Mouse (Mus musculus): ENCODE data around the gene Brd4.

Brd4 gene

DNA sequence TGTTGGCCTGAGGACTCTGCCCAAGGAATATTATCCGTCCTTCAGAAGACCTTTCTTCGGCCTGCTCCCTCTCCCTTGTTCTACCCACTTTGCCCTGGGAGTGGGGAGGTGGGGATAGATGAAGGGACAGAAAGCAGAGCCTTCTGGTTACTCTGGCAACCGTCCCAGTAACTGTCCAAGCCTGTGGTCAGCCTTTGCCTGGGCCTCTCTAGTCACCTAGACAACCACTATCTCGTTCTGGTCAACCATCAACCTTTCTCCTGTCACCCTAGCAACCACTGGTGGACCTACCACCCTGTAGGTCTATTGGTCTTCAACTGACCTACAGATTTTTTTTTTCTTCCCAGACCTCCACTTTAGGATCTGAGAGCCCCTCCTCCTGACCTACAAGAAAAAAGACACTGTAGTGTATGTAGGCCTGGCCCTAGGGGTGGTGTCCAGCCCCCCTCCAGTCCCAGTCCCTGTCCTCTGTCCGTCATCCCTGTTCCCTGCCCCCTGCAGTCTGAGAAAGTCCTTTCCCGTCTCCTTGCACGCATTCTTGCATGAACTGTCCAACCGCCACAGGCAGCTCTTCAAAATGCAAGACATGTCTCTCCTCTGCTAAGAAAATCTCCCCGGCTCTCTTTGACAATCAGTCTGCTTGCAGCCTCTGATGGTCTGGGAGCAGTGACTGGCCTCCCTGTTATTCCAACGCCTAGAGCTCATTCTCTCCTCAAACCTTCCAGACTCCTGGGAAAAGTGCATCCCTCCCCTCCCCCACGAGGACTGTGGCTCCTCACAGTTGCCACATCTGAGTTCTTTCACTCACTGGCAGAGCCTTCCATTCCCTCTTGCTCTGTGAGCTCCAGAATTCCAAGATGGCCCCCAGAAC is 104.7 kb downstream of the Brd4 start:
- DNase-seq (ENCODE audit: inconsistent age in 2 of 2, low spot score in 1 of 2): peak in 1 of 2 experiments; percentile 45

DNA sequence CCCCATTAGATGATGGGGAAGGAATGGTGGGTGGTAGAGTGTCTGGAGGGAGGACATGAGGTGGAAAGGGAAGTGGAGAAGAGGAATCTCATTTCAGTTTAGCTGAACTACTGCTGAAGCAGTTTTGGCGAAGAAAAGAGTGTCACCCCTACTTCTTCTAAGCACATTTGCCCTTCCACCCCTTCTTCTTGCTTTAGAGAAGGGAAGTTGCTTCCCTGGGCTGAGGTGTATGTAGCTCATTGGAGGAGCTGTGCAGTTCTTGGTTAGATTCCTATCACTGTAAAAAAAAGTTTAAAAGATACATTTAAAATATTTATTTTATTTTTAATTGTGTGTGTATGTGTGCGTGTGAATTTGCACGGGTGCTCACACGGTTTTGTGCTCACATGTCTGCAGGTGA is 107.6 kb downstream of the Brd4 start:
- DNase-seq (ENCODE audit: inconsistent age in 2 of 2, low spot score in 1 of 2): no peak

DNA sequence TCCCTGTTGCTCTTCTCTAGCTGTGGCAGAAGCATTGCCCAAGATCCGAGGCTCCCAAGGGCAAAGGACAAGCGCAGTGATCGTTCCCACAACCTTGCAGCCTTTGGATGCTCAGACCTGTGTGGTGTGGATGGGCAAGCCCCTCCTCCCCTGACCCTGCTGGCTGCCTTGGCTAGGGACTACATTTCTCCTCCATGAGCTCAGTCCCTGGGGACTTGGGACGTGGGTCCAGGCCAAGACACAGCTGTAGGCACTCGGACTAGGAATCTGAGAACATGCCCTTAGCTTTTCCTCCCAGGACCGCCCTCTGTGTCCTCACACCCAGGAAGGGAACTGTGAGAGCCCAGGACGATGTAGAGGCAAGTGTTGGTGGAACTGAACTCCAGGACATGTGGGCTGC is 111.4 kb downstream of the Brd4 start:
- DNase-seq (ENCODE audit: inconsistent age in 2 of 2, low spot score in 1 of 2): peak; percentile 29 to 49

DNA sequence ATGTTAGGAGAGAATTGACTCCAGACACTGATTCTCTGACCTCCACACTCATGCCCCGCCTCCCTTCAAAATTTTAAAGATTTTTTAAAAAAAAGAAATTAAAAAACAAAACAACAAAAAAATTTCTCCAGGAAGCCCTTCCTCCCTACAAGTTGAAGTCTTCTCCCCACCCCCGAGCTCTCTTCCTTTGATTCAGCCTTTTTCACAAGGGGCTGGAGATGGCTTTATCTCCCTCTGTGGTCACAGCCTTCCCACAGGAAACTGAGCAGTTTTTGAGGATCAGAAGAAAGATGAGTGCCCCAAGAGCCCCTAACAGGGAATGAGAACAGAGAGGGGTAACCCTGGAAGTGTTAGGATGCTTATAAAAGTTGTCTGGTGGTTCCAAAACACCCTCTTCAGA is 112.0 kb downstream of the Brd4 start:
- no peak for DNase-seq (ENCODE audit: inconsistent age in 2 of 2, low spot score in 1 of 2)

DNA sequence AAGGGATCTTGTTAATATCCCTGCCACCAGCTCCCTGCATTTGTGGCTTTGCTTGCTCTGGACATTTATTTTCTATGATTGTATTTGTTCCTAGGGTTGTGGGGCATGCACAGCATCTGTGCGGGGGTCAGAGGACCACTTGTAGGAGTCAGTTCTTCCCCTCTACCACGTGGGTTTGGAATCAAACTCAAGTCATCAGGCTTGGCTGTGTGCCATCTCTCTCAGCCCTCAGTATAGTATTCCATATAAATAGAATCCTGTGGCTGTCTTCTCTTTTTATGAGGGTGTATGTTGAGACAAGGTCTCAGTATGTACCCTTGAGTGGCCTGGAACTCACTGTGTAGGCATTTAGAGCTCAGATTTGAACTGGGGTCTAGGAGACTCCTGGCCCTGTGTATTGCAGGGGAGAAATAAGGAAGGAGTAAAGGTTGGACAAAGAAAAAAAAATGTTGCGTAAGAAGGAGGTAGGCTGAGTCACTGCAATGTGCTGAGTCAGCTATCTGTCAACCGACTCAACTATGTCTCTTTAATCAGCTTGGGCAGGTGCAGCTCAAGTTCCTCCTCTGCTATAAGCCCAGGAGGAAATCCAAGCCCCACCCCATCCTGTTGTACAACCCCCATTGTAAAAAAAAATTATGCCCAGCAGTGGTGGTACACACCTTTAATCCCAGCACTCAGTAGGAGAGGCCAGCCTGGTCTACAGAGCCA is 114.8 kb downstream of the Brd4 start:
- DNase-seq (ENCODE audit: inconsistent age in 2 of 2, low spot score in 1 of 2): no peak

DNA sequence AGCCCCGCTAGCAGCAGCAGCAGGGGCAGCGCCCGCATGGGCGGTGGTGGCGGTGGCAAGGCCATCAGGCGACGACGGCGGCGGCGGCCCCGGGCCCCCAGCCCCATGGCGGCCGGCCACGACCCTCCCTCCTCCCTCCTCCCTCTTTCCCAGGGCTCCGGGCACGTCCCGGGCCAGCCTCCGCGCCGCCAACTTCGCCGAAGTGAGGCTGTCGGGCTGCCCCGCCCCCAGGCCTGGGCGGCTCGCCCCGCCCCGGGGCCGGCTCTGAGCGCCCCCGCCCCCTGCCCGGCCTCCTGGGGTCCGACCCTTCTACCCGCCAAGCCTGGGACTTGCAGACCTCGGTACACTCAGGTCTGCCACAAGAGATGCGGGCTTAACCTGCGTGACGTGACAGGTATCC is 117.8 kb downstream of the Brd4 start, which contains the start of gene Notch3:
Gene Notch3 (minus strand): TSS at position 166 of the 400 bp plus-strand sequence.
- peak; percentile 43 to 65 for DNase-seq (ENCODE audit: inconsistent age in 2 of 2, low spot score in 1 of 2)

DNA sequence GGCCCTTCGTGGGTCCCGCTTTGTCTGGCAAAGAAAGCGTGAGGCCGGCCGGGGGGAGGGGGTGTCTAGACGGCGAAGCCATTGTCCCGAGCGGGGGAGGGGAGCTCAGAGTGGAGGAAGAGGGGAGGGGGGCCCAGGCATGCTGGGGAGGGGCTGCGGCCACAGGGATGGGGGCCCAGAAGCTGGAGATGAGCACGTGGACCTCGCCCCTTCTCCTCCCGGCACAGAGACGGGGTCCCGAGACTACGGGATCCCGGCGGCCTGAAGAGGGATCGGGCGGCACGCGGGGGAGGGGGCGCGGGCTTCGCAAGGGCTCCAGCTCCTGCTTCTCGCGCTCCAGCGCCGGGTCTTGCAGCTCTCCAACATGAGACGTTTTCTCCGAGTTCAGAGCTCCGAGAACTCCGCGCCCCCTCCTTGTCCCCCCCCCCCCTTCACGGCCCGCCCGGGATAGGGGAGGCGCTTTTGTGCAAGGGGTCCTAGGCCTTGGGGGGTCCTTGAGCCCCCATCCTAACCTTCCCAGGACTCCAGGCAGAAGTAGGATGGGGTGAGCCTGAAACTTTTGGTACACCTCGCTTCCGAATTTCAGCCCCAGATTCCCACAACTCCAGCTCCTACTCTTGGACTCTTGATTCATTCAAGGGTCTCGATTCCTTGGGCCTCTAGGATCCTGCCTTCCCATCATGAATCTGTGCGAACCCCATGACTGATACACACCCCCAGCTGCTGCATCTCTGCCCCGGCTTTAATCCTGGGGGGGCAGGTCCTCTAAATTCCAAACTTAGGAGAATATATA is 118.5 kb downstream of the Brd4 start:
- peak in 1 of 2 experiments; percentile 50 for DNase-seq (ENCODE audit: inconsistent age in 2 of 2, low spot score in 1 of 2)

DNA sequence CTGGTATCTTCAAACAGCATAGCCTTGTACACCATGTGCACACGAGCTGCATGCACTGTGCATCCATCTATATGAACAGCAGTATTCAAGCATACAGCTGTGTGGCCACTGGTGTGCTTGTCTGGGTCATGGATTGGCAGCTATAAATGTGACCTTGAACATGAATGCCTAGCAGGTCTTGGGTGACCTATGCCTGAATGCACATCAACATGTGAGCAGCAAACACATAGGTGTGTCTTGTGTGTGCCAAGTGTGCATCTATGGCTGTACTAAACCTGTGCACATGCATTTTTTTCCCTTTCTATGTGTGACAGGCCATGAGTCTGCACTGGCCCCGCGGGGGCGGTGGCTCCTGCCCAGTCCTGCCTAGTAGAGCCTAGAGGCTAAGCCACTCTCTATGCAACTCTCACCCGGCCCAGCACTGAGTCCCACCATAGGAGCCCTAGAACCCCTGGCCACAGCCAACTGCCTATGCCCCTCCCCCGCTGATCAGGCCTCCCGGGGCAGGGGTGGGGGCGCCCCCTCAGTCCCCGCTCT is 119.2 kb downstream of the Brd4 start:
- DNase-seq (ENCODE audit: inconsistent age in 2 of 2, low spot score in 1 of 2): no peak

DNA sequence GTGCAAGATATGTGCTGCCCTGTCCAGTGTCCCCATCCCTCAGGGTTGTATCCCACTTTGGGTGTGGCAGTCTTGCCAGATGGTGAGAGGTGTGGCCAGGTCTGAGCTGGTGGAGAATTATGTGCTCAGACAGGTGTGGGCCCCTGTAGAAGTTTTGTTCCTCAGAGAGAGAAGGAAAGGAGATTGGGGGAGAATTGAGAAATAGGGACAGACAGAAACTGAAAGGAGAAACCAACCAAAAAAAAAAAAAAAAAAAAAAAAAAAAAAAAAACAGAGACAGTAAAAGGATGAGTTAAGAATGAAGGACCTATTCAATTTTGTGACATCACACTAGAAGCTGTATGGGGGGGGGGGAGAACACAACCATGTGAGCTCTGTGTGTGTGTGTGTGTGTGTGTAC is 119.7 kb downstream of the Brd4 start:
- DNase-seq (ENCODE audit: inconsistent age in 2 of 2, low spot score in 1 of 2): no peak

DNA sequence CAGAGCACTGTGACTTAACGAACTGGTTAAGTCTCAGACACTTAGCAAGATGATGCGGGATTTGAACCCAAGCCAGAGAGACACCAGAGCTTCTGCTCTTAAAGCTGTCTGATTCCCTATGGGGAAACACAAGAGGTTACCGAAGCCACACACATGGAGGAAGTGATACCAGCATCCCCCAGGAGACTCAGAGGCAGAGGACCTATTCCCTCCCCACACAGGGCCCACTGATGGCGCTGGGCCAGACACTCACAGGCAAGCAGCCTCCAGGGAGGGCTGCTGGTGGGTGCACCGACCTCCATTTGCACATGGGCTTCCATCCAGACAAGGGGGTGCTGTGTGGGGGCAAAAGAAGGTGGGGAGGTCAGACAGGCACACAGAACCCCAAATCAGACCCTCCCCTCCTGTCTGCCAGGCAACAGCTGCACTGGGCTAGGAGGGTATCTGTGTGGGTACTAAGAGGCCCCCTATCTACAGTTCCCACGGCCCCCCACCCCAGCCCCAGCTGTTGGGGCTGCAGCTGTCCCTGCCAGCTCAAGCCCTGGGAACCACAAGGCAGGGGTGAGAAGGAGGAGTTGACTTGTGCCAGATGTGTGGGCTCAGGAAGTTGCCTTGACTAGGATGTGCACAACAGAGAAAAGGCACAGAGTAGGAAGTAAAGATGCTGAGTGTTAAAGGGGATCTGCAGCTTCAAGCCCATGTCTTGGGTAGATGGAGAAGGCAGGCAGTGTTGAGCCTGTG is 120.4 kb downstream of the Brd4 start:
- peak in 1 of 2 experiments; percentile 25 for DNase-seq (ENCODE audit: inconsistent age in 2 of 2, low spot score in 1 of 2)

DNA sequence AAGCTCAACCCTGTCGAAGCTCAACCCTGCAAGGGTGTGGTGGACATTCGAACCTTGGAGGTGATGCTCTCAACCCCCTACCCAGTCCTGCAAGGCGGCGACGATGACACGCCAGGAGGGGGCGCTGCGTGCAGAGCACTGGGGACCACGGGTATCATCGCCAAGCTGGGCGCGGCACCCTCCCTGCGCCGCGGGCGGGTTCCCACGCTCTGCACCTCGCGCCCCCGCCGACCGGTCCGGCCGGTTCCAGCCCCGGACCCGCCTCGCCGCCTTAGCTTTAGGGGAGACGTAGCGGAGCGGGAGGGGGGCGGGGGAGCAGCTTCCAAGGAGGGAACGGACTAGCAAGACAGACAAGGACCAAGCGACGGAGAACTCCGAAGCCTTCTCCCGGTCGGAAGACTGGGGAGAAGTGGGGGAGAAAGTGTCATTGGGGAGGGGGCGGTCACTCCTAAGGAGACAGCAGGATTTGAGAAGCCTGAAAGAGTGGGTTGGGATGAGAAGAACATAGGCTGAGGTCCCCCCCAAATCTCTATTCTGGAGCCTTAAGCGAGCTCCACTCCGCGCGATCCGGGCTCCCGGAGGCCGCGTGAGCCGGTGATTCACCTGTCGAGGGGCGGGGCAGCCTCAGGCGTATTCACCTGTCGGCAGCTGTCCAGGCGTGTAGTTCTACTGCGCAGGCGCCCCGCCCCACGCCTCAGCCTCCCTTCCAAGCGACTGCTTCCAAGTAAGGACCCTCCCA is 122.2 kb downstream of the Brd4 start:
- DNase-seq (ENCODE audit: inconsistent age in 2 of 2, low spot score in 1 of 2): peak; percentile 61 to 81

DNA sequence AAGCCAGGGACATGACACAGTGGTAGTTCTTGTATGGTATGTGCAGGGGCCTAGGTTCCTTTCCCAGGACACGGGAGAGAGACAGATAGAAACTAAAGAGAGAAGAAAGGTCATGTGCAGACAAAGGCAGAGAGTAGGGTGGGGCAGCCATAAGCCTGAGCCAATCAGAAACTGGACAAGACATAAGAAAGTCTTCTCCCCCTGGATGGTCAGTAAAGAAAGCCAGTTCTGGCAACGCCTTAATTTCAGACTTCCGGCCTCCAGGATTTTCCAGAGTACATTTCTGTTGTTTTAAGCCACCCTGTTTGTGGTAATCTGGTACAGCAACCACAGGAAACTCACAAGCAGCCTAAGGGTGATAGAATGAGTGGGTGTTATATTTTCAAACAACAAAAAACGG is 123.6 kb downstream of the Brd4 start:
- no peak for DNase-seq (ENCODE audit: inconsistent age in 2 of 2, low spot score in 1 of 2)

DNA sequence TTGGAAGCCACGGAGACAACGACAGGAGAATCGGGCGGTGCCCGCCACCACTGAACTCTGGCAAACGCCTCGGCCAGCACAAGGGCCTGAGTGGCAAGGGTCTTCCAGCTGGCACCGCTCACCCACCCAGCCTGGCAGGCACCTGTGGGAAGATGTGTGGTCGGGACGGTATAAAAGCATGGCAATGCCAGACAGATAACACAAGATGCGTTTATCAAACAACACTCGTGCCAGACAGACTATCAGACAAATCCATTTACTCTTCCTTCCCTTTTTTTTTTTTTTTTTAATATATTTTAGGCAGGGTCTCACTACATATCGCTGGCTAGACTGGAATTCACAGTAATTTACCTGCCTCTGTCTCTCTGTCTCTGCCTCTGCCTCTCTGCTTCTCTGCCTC is 125.7 kb downstream of the Brd4 start:
- no peak for DNase-seq (ENCODE audit: inconsistent age in 2 of 2, low spot score in 1 of 2)

DNA sequence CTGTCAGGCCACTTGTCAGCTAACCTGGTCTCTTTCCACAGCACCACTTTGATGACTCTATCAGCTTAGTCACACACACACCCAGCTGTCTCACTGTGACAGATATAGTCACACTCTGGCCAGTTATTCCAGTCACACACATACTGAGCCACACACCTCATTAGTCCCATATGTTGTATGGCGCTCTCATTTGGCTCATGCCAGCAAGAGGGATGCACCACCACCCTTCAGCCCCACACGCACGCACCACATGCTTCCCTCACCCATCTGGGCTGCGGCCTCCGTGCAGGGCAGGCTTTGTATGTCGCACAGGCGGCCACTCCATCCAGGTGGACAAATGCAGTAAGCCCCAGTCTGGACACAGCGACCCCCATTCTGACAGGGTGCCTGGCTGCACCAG is 137.8 kb downstream of the Brd4 start:
- peak in 1 of 2 experiments; percentile 16 for DNase-seq (ENCODE audit: inconsistent age in 2 of 2, low spot score in 1 of 2)
